Mouse (Mus musculus): ENCODE measurements around the gene Ube2n. TPM values are rescaled to one million over a fixed set of nuclear protein-coding genes. Genes with fewer than 3 reads are reported as not detected.

Ube2n gene
- total and polyA plus RNA-seq, 3 experiments = 80.6 to 571 (median 212) TPM

GRCm38 (mm10) chr10:95589196-95589595 is 74.3 kb downstream of the Ube2n start:
- peak; percentile 25 for DNase-seq (ENCODE audit: low read depth, low spot score)
- no peaks in the 10 kb centered on the region for H3K36me3 ChIP-seq (ENCODE audit: control insufficient read depth in 1 of 2, insufficient read depth in 2 of 2, low read length in 2 of 2)
- H3K27ac ChIP-seq (ENCODE audit: control insufficient read depth, low read depth, low read length) = no peak overlapping the region
- H3K27me3 ChIP-seq (ENCODE audit: control insufficient read depth in 1 of 2, insufficient read depth in 2 of 2, low read length in 2 of 2) = 0 out of 4 replicates have a peak, but pooled peaks cover 0 to 2% of the 10 kb centered on the region in 2 experiments
- no peak overlapping the region for H3K4me3 ChIP-seq (ENCODE audit: control insufficient read depth in 1 of 2, insufficient read depth in 1 of 2, low read depth in 2 of 2, low read length in 2 of 2)
- H3K4me1 ChIP-seq (ENCODE audit: control insufficient read depth in 1 of 2, insufficient read depth in 2 of 2, low read length in 2 of 2) = no peaks in the 10 kb centered on the region
- H3K79me2 ChIP-seq (ENCODE audit: control insufficient read depth, insufficient read depth, low read length, poor library complexity) = no peaks in the 10 kb centered on the region
- no peak for TF ChIP-seq HCFC1 (IDR thresholded peaks at IDR 0.05; ENCODE audit: low read depth, low read length)
- TF ChIP-seq ZNF384 (IDR thresholded peaks at IDR 0.05; ENCODE audit: low read depth, low read length) = no peak
- TF ChIP-seq MEF2A (IDR thresholded peaks at IDR 0.05; ENCODE audit: extremely low read depth, insufficient replicate concordance, low read depth, low read length, poor library complexity, severe bottlenecking) = no peak
- TF ChIP-seq ZC3H11A (IDR thresholded peaks at IDR 0.05; ENCODE audit: low read depth, low read length) = no peak
- TF ChIP-seq POLR2A (IDR thresholded peaks at IDR 0.05; ENCODE audit: control insufficient read depth in 1 of 2, insufficient read depth in 1 of 2, low read depth in 1 of 2, low read length in 2 of 2, poor library complexity in 1 of 2) = no peak
- TF ChIP-seq CHD1 (IDR thresholded peaks at IDR 0.05; ENCODE audit: low read depth, low read length) = no peak
- TF ChIP-seq UBTF (IDR thresholded peaks at IDR 0.05; ENCODE audit: borderline replicate concordance, insufficient read depth, low read depth, low read length) = no peak
- TF ChIP-seq TCF12 (IDR thresholded peaks at IDR 0.05; ENCODE audit: low read depth, low read length) = no peak
- no peak for TF ChIP-seq MAZ (IDR thresholded peaks at IDR 0.05; ENCODE audit: low read depth, low read length)
- TF ChIP-seq CHD2 (IDR thresholded peaks at IDR 0.05; ENCODE audit: low read length) = no peak
- H3K9me3 ChIP-seq (replicated peaks; ENCODE audit: insufficient read depth, low read length) = no peaks in the 10 kb centered on the region
- no peak overlapping the region for H3K9ac ChIP-seq (ENCODE audit: control insufficient read depth, low read depth, low read length, poor library complexity, severe bottlenecking)

- DNase-seq (ENCODE audit: low read depth, low spot score) = no peak
- Histone ChIP-seq H3K9ac (ENCODE audit: control insufficient read depth, low read depth, low read length, poor library complexity, severe bottlenecking) (no peak overlapping the region), H3K27ac (ENCODE audit: control insufficient read depth, low read depth, low read length) (no peak overlapping the region), H3K4me1 (ENCODE audit: control insufficient read depth in 1 of 2, insufficient read depth in 2 of 2, low read length in 2 of 2) (no peaks in the 10 kb centered on the region), H3K27me3 (ENCODE audit: control insufficient read depth in 1 of 2, insufficient read depth in 2 of 2, low read length in 2 of 2) (peaks cover 0 to 2% of the 10 kb centered on the region in 2 experiments; a peak in 1 of 4 replicates), H3K36me3 (ENCODE audit: control insufficient read depth in 1 of 2, insufficient read depth in 2 of 2, low read length in 2 of 2) (no peaks in the 10 kb centered on the region), H3K9me3 (replicated peaks; ENCODE audit: insufficient read depth, low read length) (no peaks in the 10 kb centered on the region), H3K79me2 (ENCODE audit: control insufficient read depth, insufficient read depth, low read length, poor library complexity) (no peaks in the 10 kb centered on the region), H3K4me3 (ENCODE audit: control insufficient read depth in 1 of 2, insufficient read depth in 1 of 2, low read depth in 2 of 2, low read length in 2 of 2) (no peak overlapping the region)
- TF ChIP-seq MAX (IDR thresholded peaks at IDR 0.05; ENCODE audit: low read length) (no peak), TBP (IDR thresholded peaks at IDR 0.05; ENCODE audit: low read depth, low read length) (no peak), HCFC1 (IDR thresholded peaks at IDR 0.05; ENCODE audit: low read depth, low read length) (no peak), BHLHE40 (IDR thresholded peaks at IDR 0.05; ENCODE audit: borderline replicate concordance, low read depth, low read length) (no peak), RCOR1 (IDR thresholded peaks at IDR 0.05; ENCODE audit: low read depth, low read length) (no peak), GATA1 (IDR thresholded peaks at IDR 0.05; ENCODE audit: low read depth, low read length) (no peak), MAFK (IDR thresholded peaks at IDR 0.05; ENCODE audit: borderline replicate concordance, low read depth, low read length) (no peak), MXI1 (IDR thresholded peaks at IDR 0.05; ENCODE audit: low read depth, low read length) (no peak), KAT2A (conservative IDR thresholded peaks at IDR 0.05; ENCODE audit: low read depth, low read length) (no peak), CTCF (IDR thresholded peaks at IDR 0.05 in 2 of 3, conservative IDR thresholded peaks at IDR 0.05 in 1 of 3; ENCODE audit: control insufficient read depth in 1 of 3, insufficient read depth in 1 of 3, low read depth in 2 of 3, low read length in 3 of 3, poor library complexity in 1 of 3, severe bottlenecking in 1 of 3) (no peak), TAL1 (IDR thresholded peaks at IDR 0.05; ENCODE audit: low read length) (no peak), POLR2AphosphoS5 (IDR thresholded peaks at IDR 0.05; ENCODE audit: borderline replicate concordance, low read depth, low read length) (no peak), ZC3H11A (IDR thresholded peaks at IDR 0.05; ENCODE audit: low read depth, low read length) (no peak), EP300 (IDR thresholded peaks at IDR 0.05; ENCODE audit: low read depth in 1 of 2, low read length in 2 of 2) (no peak)
Measured at GRCm38 (mm10) chr10:95590196-95590595, 75.3 kb downstream of the Ube2n start.

All from MEL (cell line).